Mouse (Mus musculus) CH12.LX (cell line): Measurements from ENCODE around the gene Zfp579.

ENCODE experiments used
- CTCF ChIP-seq, 2 experiments: IDR thresholded peaks in 1 of 2; conservative IDR thresholded peaks in 1 of 2; 2 replicates each; pipeline ENCODE4 v1.5.1; 2011 to 2012; ENCODE audit warnings: low read depth in 2 of 2, low read length in 2 of 2, improper control_type of control experiment in 1 of 2, inconsistent platforms in 1 of 2, mild to moderate bottlenecking in 1 of 2, moderate library complexity in 1 of 2
- ELF1 ChIP-seq: IDR thresholded peaks from 2 replicates; pipeline ENCODE4 v1.6.1; 2014; ENCODE audit warnings: low read depth, mild to moderate bottlenecking, inconsistent platforms, low read length, improper control_type of control experiment
- EP300 ChIP-seq: IDR thresholded peaks from 2 replicates; pipeline ENCODE4 v1.6.1; 2011; ENCODE audit warnings: low read length, improper control_type of control experiment
- NELFE ChIP-seq: IDR thresholded peaks from 2 replicates; pipeline ENCODE4 v1.6.1; 2011; ENCODE audit warnings: low read depth, low read length, improper control_type of control experiment
- POLR2A ChIP-seq: IDR thresholded peaks from 2 replicates; pipeline ENCODE4 v1.6.1; 2011; ENCODE audit warnings: low read depth, mild to moderate bottlenecking, improper control_type of control experiment, low read length
- USF2 ChIP-seq: conservative IDR thresholded peaks from 2 replicates; pipeline ENCODE4 v1.6.1; 2011; ENCODE audit warnings: low read depth, low read length, improper control_type of control experiment

DNA sequence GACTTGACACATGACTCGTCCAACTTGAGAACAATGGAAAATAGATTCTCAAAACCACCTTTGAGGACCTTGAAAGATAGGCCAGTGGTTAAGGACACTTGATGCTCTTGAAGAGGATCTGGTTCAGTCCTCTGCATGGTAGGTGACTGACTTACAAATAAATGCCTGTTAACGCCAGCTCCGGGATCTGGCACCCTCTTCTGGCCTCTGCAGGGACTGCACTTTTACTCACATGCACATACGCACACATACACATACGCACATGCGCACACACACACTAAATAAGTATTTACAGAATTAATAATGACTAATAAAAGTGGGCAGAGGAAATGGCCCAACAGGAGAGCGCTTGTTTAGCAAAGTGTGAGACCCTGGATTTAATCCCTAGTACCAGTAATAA, 19.1 kb downstream of the Zfp579 start:
- no peak for TF ChIP-seq EP300
- TF ChIP-seq USF2 = no peak
- no peak for TF ChIP-seq POLR2A
- TF ChIP-seq CTCF (conservative IDR thresholded peaks at IDR 0.05 in 1 of 2, IDR thresholded peaks at IDR 0.05 in 1 of 2; ENCODE audit: low read depth in 2 of 2, low read length in 2 of 2) = peak in 1 of 2 experiments; percentile 42; a peak in 2 of 4 replicates
- TF ChIP-seq ELF1 = no peak
- TF ChIP-seq NELFE = no peak
